Mouse (Mus musculus): ENCODE results near the gene Gm826. TPM values are rescaled to one million over a fixed set of nuclear protein-coding genes. Genes with fewer than 3 reads are reported as not detected.

The Gm826 gene
- total RNA-seq (2023) = not detected

GRCm38 (mm10) chr2:160334111-160334661 lies at the start of gene Gm826:
Gm826 (minus strand) TSS chr2:160334162.

DNA sequence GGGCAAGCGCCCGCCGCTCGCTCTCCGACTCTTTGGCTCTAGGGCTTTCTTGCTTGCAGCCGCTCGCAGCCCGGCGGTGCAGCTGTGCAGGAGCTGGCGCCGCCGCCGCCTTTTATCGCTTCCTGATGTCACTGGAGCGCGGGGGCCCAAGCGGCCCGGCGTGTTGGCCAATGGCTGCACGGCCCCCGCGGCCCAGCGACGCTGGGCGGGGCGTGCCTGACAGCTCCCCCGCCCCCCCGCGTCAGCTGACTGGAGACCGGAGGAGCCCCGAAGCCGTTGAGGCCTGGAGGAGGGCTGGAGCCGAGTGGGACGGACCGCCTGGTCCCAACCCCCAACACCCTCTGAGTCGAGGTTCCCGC lies 33.0 kb upstream of the Gm826 start, which contains the start of gene Mafb:
Gene Mafb, minus strand, starts transcription at position 86 of the 359 bp plus-strand sequence.

Other genes starting within 250 kb of the Gm826 start
- gene Mafb, start 32.9 kb upstream of the Gm826 start, total RNA-seq (2023) = 1 to 10 TPM in 1 of 2 experiments, under 1 TPM in 1; 0.92 to 1.4 TPM

Data from B cell, adult 67 days (primary cell).